Mouse (Mus musculus) heart, postnatal 0 days (tissue): ENCODE measurements around the gene Dbn1.

Experiments
- CTCF ChIP-seq: IDR thresholded peaks from 2 replicates; pipeline ENCODE4 v1.5.1; 2016; ENCODE audit warnings: antibody characterized with exemption, control low read depth, low read depth
- EP300 ChIP-seq: IDR thresholded peaks from 2 replicates; pipeline ENCODE4 v1.6.1; 2016; ENCODE audit warnings: antibody characterized with exemption, low read depth

DNA sequence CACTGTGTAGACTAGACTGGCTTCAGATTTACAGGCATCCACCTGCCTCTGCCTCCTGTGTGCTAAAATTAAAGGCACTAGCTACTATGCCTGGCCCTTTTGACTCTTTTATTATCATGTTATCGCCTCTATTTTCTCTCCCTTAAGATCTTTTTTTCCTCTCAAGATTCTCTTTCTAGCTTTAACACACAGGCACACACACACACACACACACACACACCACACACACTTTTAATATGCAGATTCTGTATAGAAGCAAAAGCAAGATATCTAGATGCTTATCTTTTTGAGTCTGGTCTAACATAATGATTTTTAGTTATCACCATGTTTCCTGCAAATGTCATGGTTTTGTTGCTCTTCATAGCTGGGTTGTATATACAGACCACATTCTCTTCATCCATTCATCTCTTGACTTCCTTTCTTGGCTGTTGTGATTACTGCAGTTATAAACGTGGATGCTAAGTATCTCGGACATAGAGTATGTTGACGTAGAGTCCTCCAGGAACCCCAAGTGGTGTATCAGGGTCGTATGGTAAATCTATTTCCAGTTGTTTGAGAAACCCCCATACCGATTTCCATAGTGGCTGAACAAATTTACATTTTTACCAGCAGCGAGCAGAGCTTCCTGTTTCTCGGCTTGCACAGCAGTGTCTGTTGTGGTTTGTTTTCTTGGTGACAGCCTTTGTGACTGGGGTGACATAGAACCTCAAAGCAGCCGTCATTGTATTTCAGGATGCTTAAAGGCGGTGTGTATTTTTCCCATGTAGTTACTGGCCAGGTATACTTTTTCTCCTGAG is 55.8 kb downstream of the Dbn1 start:
- no peak for TF ChIP-seq CTCF
- no peak for TF ChIP-seq EP300
